Mouse (Mus musculus) midbrain, embryonic 14.5 days (tissue): Measurements from ENCODE around the gene Zfp941. TPM values are rescaled to one million over a fixed set of nuclear protein-coding genes. Genes with fewer than 3 reads are reported as not detected.
A peak's percentile ranks its signal among the peaks of the same experiment; 100 is the strongest.

Experiments
- ATAC-seq: fragments of 200-750 bp; cut with Nextera tagmentation; 2 replicates; pipeline ENCODE4 v1.8.0; 2017; ENCODE audit warnings: moderate number of reproducible peaks, moderate library complexity; ENCODE audit not compliant: low FRiP score, low TSS enrichment
- DNase-seq: peaks from one replicate; pipeline ENCODE4 v3.0.0-alpha.2; 2015
- H3K27ac ChIP-seq: fragments of 300-500 bp; sonication (generic); replicated peaks from 2 replicates; pipeline ENCODE4 v1.5.1; 2014; ENCODE audit warnings: mild to moderate bottlenecking, low read depth, low read length, moderate library complexity
- H3K27me3 ChIP-seq: fragments of 300-500 bp; sonication (generic); 2 replicates; pipeline ENCODE4 v1.6.1; 2014; ENCODE audit warnings: low read length, control low read depth, mixed read lengths; ENCODE audit not compliant: control insufficient read depth, insufficient read depth
- H3K36me3 ChIP-seq: fragments of 300-500 bp; sonication (generic); 2 replicates; pipeline ENCODE4 v1.6.1; 2014; ENCODE audit warnings: low read length, control low read depth; ENCODE audit not compliant: control insufficient read depth, insufficient read depth
- H3K4me1 ChIP-seq: fragments of 300-500 bp; sonication (generic); 2 replicates; pipeline ENCODE4 v1.6.1; 2014; ENCODE audit warnings: mild to moderate bottlenecking, antibody characterized with exemption, low read length, control low read depth; ENCODE audit not compliant: control insufficient read depth, insufficient read depth
- H3K4me2 ChIP-seq: fragments of 300-500 bp; sonication (generic); 2 replicates; pipeline ENCODE4 v1.6.1; 2014; ENCODE audit warnings: mild to moderate bottlenecking, low read length, moderate library complexity
- H3K4me3 ChIP-seq: fragments of 300-500 bp; sonication (generic); replicated peaks from 2 replicates; pipeline ENCODE4 v1.5.1; 2014; ENCODE audit warnings: low read depth, low read length
- H3K9ac ChIP-seq: fragments of 300-500 bp; sonication (generic); replicated peaks from 2 replicates; pipeline ENCODE4 v1.6.1; 2014; ENCODE audit warnings: mild to moderate bottlenecking, low read length, moderate library complexity
- H3K9me3 ChIP-seq: fragments of 300-500 bp; sonication (generic); 2 replicates; pipeline ENCODE4 v1.6.1; 2016; ENCODE audit warnings: low read length, control low read depth, mixed read lengths; ENCODE audit not compliant: control insufficient read depth
- WGBS: fragments of 180-500 bp; shearing (Covaris S2); extraction: QIAGEN DNeasy Blood & Tissue Kit; methylation state at CpG from one replicate; pipeline ENCODE4 v1.1.7; 2014; 5-methylcytosine and 5-hydroxymethylcytosine counted together
- polyA plus RNA-seq: library from polyadenylated mRNA; unstranded; fragments of >200 nt; fragmentation: Nextera tagmentation; extraction: Ambion mirVana; gene quantifications from 2 replicates; pipeline ENCODE4 v1.2.1, GENCODE M21; 2014

The Zfp941 gene
- polyA plus RNA-seq, 1 experiment from 2014 or later: 34.5 TPM

GRCm38 (mm10) chr7:140855860-140856784 lies 34.1 kb upstream of the Zfp941 start, which contains the start of gene Gm45785:
TSS of gene Gm45785 (minus strand) at chr7:140856331.
- Histone ChIP-seq H3K9ac (peak within 1 kb of the TSS; percentile 90), H3K4me2 (peak within 1 kb of the TSS; percentile 92), H3K9me3 (no peaks in the 10 kb centered on the region), H3K4me1 (peaks cover 22% of the 10 kb centered on the region), H3K27me3 (no peaks in the 10 kb centered on the region), H3K36me3 (peaks cover 62% of the 10 kb centered on the region), H3K27ac (peak within 1 kb of the TSS; percentile 91), H3K4me3 (peak within 1 kb of the TSS; percentile 85)
- ATAC-seq: peak; percentile 79
- 1% methylated on average over 51 of the region's 51 CpGs for WGBS
- DNase-seq: peak; percentile 93

GRCm38 (mm10) chr7:140855181-140855580 lies 33.2 kb upstream of the Zfp941 start:
- no peaks in the 10 kb centered on the region for H3K9me3 ChIP-seq
- no peak for ATAC-seq
- H3K4me3 ChIP-seq: peak overlapping the region; percentile 85
- no peak for DNase-seq
- H3K4me1 ChIP-seq: peaks cover 22% of the 10 kb centered on the region
- H3K27me3 ChIP-seq: no peaks in the 10 kb centered on the region
- peaks cover 54% of the 10 kb centered on the region for H3K36me3 ChIP-seq
- H3K4me2 ChIP-seq: peak overlapping the region; percentile 92
- H3K27ac ChIP-seq: no peak overlapping the region
- WGBS: 80% methylated on average over 9 of the region's 9 CpGs
- peak overlapping the region; percentile 90; the same call in 1 of the 2 replicates for H3K9ac ChIP-seq

- peaks cover 47% of the 10 kb centered on the region for H3K36me3 ChIP-seq
- peaks cover 22% of the 10 kb centered on the region for H3K4me1 ChIP-seq
- DNase-seq (no peak), ATAC-seq (no peak)
- no peak overlapping the region for H3K27ac ChIP-seq
- no peak overlapping the region for H3K4me3 ChIP-seq
- no peaks in the 10 kb centered on the region for H3K27me3 ChIP-seq
- H3K9ac ChIP-seq: no peak overlapping the region
- 93% methylated on average over 18 of the region's 18 CpGs for WGBS
- no peaks in the 10 kb centered on the region for H3K9me3 ChIP-seq
- peak overlapping the region; percentile 92; the same call in 1 of the 2 replicates for H3K4me2 ChIP-seq
Observed at GRCm38 (mm10) chr7:140854483-140854882, 32.5 kb upstream of the Zfp941 start.

GRCm38 (mm10) chr7:140853386-140853785 lies 31.4 kb upstream of the Zfp941 start:
- ATAC-seq: no peak
- Histone ChIP-seq H3K27me3 (no peaks in the 10 kb centered on the region), H3K4me1 (peaks cover 16% of the 10 kb centered on the region), H3K4me3 (no peak overlapping the region), H3K9me3 (no peaks in the 10 kb centered on the region), H3K27ac (no peak overlapping the region), H3K36me3 (peaks cover 37% of the 10 kb centered on the region), H3K4me2 (no peak overlapping the region), H3K9ac (no peak overlapping the region)
- 89% methylated on average over 9 of the region's 9 CpGs for WGBS
- DNase-seq: no peak

DNA sequence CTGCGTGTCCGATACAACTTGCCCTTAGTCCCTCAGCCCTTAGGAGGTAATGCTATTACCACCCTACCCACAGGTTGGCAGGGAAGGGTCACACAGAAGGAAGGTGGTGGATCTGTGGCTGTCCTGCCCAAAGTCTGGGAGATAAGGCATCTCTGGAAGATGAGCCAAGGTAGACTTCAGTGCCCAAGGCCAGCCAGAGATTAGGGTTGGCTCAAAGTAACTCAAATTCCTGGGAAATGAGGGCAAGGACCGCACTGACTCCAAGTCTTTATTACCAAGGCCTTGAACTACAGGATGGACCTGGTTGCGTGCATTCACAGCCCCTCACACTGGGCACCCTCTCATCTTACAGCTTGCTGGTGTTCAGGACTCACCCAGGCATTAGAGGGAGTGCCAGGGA lies 29.9 kb upstream of the Zfp941 start:
- Histone ChIP-seq H3K4me1 (peaks cover 8% of the 10 kb centered on the region), H3K9ac (no peak overlapping the region), H3K4me3 (no peak overlapping the region), H3K4me2 (no peak overlapping the region), H3K9me3 (no peaks in the 10 kb centered on the region), H3K27ac (no peak overlapping the region), H3K27me3 (no peaks in the 10 kb centered on the region), H3K36me3 (peaks cover 35% of the 10 kb centered on the region)
- no peak for DNase-seq
- WGBS: 96% methylated on average over 4 of the region's 4 CpGs
- ATAC-seq: no peak

- H3K9me3 ChIP-seq: no peaks in the 10 kb centered on the region
- 91% methylated on average over 10 of the region's 10 CpGs for WGBS
Observed at GRCm38 (mm10) chr7:140848591-140848990, 26.6 kb upstream of the Zfp941 start.

GRCm38 (mm10) chr7:140847755-140848580 lies 26.0 kb upstream of the Zfp941 start, which contains the start of gene Odf3:
TSS of gene Odf3 (plus strand) at chr7:140847805.
- Histone ChIP-seq H3K9ac (no peak within 1 kb of the TSS), H3K4me2 (no peak within 1 kb of the TSS), H3K27ac (no peak within 1 kb of the TSS), H3K4me1 (no peaks in the 10 kb centered on the region), H3K9me3 (no peaks in the 10 kb centered on the region), H3K36me3 (peaks cover 19% of the 10 kb centered on the region), H3K4me3 (no peak within 1 kb of the TSS), H3K27me3 (no peaks in the 10 kb centered on the region; the same call in 1 of the 2 replicates)
- DNase-seq: peak; percentile 43
- ATAC-seq: no peak
- WGBS: 66% methylated on average over 11 of the region's 11 CpGs

More at GRCm38 (mm10) chr7:140848591-140848990, 26.6 kb upstream of the Zfp941 start:
- peaks cover 25% of the 10 kb centered on the region for H3K36me3 ChIP-seq
- no peak overlapping the region for H3K4me2 ChIP-seq
- no peak for DNase-seq
- no peak overlapping the region for H3K9ac ChIP-seq
- H3K4me1 ChIP-seq: no peaks in the 10 kb centered on the region
- no peaks in the 10 kb centered on the region; the same call in 1 of the 2 replicates for H3K27me3 ChIP-seq
- ATAC-seq: no peak
- H3K4me3 ChIP-seq: no peak overlapping the region
- no peak overlapping the region for H3K27ac ChIP-seq

- 88% methylated on average over 10 of the region's 10 CpGs for WGBS
- Histone ChIP-seq H3K4me2 (no peak overlapping the region), H3K9me3 (no peaks in the 10 kb centered on the region), H3K27ac (no peak overlapping the region), H3K4me3 (no peak overlapping the region), H3K27me3 (no peaks in the 10 kb centered on the region; the same call in 1 of the 2 replicates), H3K4me1 (no peaks in the 10 kb centered on the region), H3K9ac (no peak overlapping the region), H3K36me3 (peaks cover 7% of the 10 kb centered on the region)
- ATAC-seq (no peak), DNase-seq (no peak)
Observed at GRCm38 (mm10) chr7:140846676-140847075, 24.7 kb upstream of the Zfp941 start.
